26 mouse cellular contexts compared by ENCODE assay signal in the genomic region with DNA sequence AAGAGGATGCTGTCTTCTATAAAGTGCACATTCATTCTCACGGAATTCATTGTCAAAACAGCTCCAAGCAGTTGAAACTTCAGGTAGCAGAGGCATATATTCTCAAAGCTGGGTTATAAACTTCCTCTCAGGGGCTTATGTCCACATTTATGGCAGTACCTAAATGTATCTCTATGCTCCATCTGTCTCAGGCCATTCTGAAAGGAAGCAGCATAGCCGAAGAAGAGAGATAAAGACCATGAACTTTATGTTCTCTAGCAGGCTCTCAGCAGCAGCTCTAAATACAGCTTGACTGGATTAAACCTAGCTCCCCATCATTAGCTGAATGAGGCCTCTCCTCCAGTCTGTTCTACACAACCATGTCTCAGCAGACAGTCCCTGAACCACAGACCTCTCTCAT.
"Had no signal": no experiment of that assay in that cellular context is flagged by ENCODE, and none has a peak within 500 bp of the region (broad histone marks: within the 10 kb centered on the region; RNA-seq: fewer than 3 reads in every experiment).

No protein-coding gene starts in this region.

- H3K4me3 ChIP-seq: embryonic facial prominence, embryonic 10.5 days; embryonic facial prominence, embryonic 12.5 days; embryonic facial prominence, embryonic 13.5 days; embryonic facial prominence, embryonic 15.5 days; erythroblast, embryonic 14.5 days; forebrain, embryonic 10.5 days; forebrain, embryonic 12.5 days; forebrain, embryonic 13.5 days; forebrain, embryonic 15.5 days; gastrocnemius, adult 2 months; heart, adult 2 months; heart, embryonic 10.5 days had no signal

- H3K9ac ChIP-seq: embryonic facial prominence, embryonic 12.5 days; embryonic facial prominence, embryonic 13.5 days; embryonic facial prominence, embryonic 15.5 days; forebrain, embryonic 12.5 days; forebrain, embryonic 13.5 days; forebrain, embryonic 15.5 days; forebrain, postnatal 0 days had no signal

- H3K9me3 ChIP-seq: embryonic facial prominence, embryonic 10.5 days; embryonic facial prominence, embryonic 12.5 days; embryonic facial prominence, embryonic 13.5 days; embryonic facial prominence, embryonic 15.5 days; forebrain, embryonic 10.5 days; forebrain, embryonic 12.5 days; forebrain, embryonic 13.5 days; forebrain, embryonic 15.5 days; heart, embryonic 10.5 days had no signal

- H3K27ac ChIP-seq: embryonic facial prominence, embryonic 10.5 days; embryonic facial prominence, embryonic 12.5 days; embryonic facial prominence, embryonic 13.5 days; embryonic facial prominence, embryonic 15.5 days; forebrain, embryonic 10.5 days; forebrain, embryonic 12.5 days; forebrain, embryonic 13.5 days; forebrain, embryonic 15.5 days; gastrocnemius, adult 2 months; heart, adult 2 months; heart, embryonic 10.5 days had no signal

- H3K4me1 ChIP-seq: embryonic facial prominence, embryonic 10.5 days; embryonic facial prominence, embryonic 12.5 days; embryonic facial prominence, embryonic 13.5 days; embryonic facial prominence, embryonic 15.5 days; forebrain, embryonic 10.5 days; forebrain, embryonic 12.5 days; forebrain, embryonic 13.5 days; forebrain, embryonic 15.5 days; heart, embryonic 10.5 days had no signal

- H3K27me3 ChIP-seq: embryonic facial prominence, embryonic 12.5 days; embryonic facial prominence, embryonic 13.5 days; embryonic facial prominence, embryonic 15.5 days; forebrain, embryonic 12.5 days; forebrain, embryonic 13.5 days; forebrain, embryonic 15.5 days had no signal

- DNase-seq: cerebellum, adult 9-10 months; cerebellum, adult 9-11 months; cerebellum, postnatal 10 days; cerebellum, postnatal 14 days; cerebellum, postnatal 25 days; cerebellum, postnatal 36 days; embryo, embryonic 11 days; forebrain, postnatal 0 days; gastrocnemius, adult 2 months; gastrocnemius, postnatal 10 days; gastrocnemius, postnatal 14 days; gastrocnemius, postnatal 25 days; gastrocnemius, postnatal 36 days; heart, adult 11 months; heart, adult 18-20 months; heart, adult 2 months had no signal
